Mouse (Mus musculus) spleen, adult 2 months (tissue): ENCODE measurements around the gene Creg2. TPM values are rescaled to one million over a fixed set of nuclear protein-coding genes. Genes with fewer than 3 reads are reported as not detected.
A peak's percentile ranks its signal among the peaks of the same experiment; 100 is the strongest.

ENCODE experiments used
- DNase-seq, 2 experiments: peaks; one replicate each; pipeline versions ENCODE4 v3.0.0 to v3.0.0-alpha.2; 2012 to 2021; ENCODE audit warnings: low spot score in 2 of 2, low read depth in 1 of 2
- H3K27ac ChIP-seq: fragments of 200-500 bp; 2 replicates; pipeline ENCODE4 v1.5.1; 2012; ENCODE audit warnings: low read length, inconsistent platforms; ENCODE audit not compliant: insufficient read depth
- H3K27me3 ChIP-seq: fragments of 200-500 bp; 2 replicates; pipeline ENCODE4 v1.6.1; 2012; ENCODE audit warnings: mild to moderate bottlenecking, moderate library complexity, low read length, inconsistent platforms; ENCODE audit not compliant: control insufficient read depth, insufficient read depth
- H3K36me3 ChIP-seq: fragments of 200-500 bp; 2 replicates; pipeline ENCODE4 v1.6.1; 2012; ENCODE audit warnings: mild to moderate bottlenecking, low read length, inconsistent platforms; ENCODE audit not compliant: control insufficient read depth, insufficient read depth
- H3K4me1 ChIP-seq: fragments of 200-500 bp; 2 replicates; pipeline ENCODE4 v1.6.1; 2011; ENCODE audit warnings: inconsistent platforms; ENCODE audit not compliant: control insufficient read depth, insufficient read depth, insufficient read length
- H3K4me3 ChIP-seq: fragments of 200-500 bp; 2 replicates; pipeline ENCODE4 v1.5.1; 2011; ENCODE audit warnings: mild to moderate bottlenecking, inconsistent platforms; ENCODE audit not compliant: insufficient read depth, insufficient read length; ENCODE audit errors: extremely low read depth
- CTCF ChIP-seq: fragments of 200-500 bp; IDR thresholded peaks from 2 replicates; pipeline ENCODE4 v1.5.1; 2011; ENCODE audit warnings: mild to moderate bottlenecking, inconsistent platforms; ENCODE audit not compliant: insufficient read depth, insufficient read length, insufficient replicate concordance; ENCODE audit errors: extremely low read depth
- POLR2A ChIP-seq: fragments of 200-500 bp; IDR thresholded peaks from 2 replicates; pipeline ENCODE4 v1.6.1; 2011; ENCODE audit warnings: low read depth, low read length, inconsistent platforms
- WGBS: fragments of 180-500 bp; shearing (Covaris S2); methylation state at CpG from one replicate; pipeline ENCODE4 v1.1.7; 2018; 5-methylcytosine and 5-hydroxymethylcytosine counted together
- polyA plus RNA-seq: library from polyadenylated mRNA; depleted of rRNA; stranded (reverse); fragments of >200 nt; gene quantifications from 2 replicates; pipeline ENCODE4 v1.2.3, GENCODE M21; 2012

Creg2 gene
- polyA plus RNA-seq, 1 experiment = 0.05 TPM

GRCm38 (mm10) chr1:39653028-39653427 lies 1.8 kb upstream of the Creg2 start:
- no peak for DNase-seq
- peaks cover 12% of the 10 kb centered on the region for H3K27me3 ChIP-seq
- H3K4me1 ChIP-seq = peaks cover 9% of the 10 kb centered on the region
- no peak overlapping the region for H3K4me3 ChIP-seq
- no peaks in the 10 kb centered on the region for H3K36me3 ChIP-seq
- no peak overlapping the region for H3K27ac ChIP-seq
- TF ChIP-seq POLR2A = no peak
- no peak for TF ChIP-seq CTCF
- 82% methylated on average over 4 of the region's 4 CpGs for WGBS

GRCm38 (mm10) chr1:39650435-39651240 lies 636 bp downstream of the Creg2 start:
- H3K27me3 ChIP-seq = peaks cover 12% of the 10 kb centered on the region
- H3K4me1 ChIP-seq = peaks cover 9% of the 10 kb centered on the region
- 2% methylated on average over 73 of the region's 73 CpGs for WGBS
- TF ChIP-seq POLR2A = no peak
- TF ChIP-seq CTCF = no peak
- no peak overlapping the region for H3K27ac ChIP-seq
- H3K4me3 ChIP-seq = peak overlapping the region; percentile 34; the same call in 1 of the 2 replicates
- DNase-seq = peak in 1 of 2 experiments; percentile 12
- H3K36me3 ChIP-seq = no peaks in the 10 kb centered on the region

GRCm38 (mm10) chr1:39649691-39650434 lies 1.4 kb downstream of the Creg2 start:
- peaks cover 12% of the 10 kb centered on the region for H3K27me3 ChIP-seq
- DNase-seq = no peak
- TF ChIP-seq CTCF (no peak), POLR2A (no peak)
- H3K27ac ChIP-seq = no peak overlapping the region
- H3K4me3 ChIP-seq = peak overlapping the region; percentile 34; the same call in 1 of the 2 replicates
- no peaks in the 10 kb centered on the region for H3K36me3 ChIP-seq
- peaks cover 9% of the 10 kb centered on the region for H3K4me1 ChIP-seq
- WGBS = 34% methylated on average over 17 of the region's 17 CpGs

- no peaks in the 10 kb centered on the region for H3K36me3 ChIP-seq
- TF ChIP-seq CTCF (no peak), POLR2A (no peak)
- H3K4me1 ChIP-seq = peaks cover 9% of the 10 kb centered on the region
- H3K27me3 ChIP-seq = peaks cover 12% of the 10 kb centered on the region
- DNase-seq = no peak
- WGBS = 87% methylated on average over 7 of the region's 7 CpGs
- no peak overlapping the region for H3K4me3 ChIP-seq
- H3K27ac ChIP-seq = no peak overlapping the region
Observed at GRCm38 (mm10) chr1:39648584-39648983, 2.7 kb downstream of the Creg2 start.

GRCm38 (mm10) chr1:39645905-39646759 lies 5.1 kb downstream of the Creg2 start:
- WGBS = 92% methylated on average over 8 of the region's 8 CpGs
- DNase-seq = no peak
- TF ChIP-seq CTCF = no peak
- TF ChIP-seq POLR2A = no peak

GRCm38 (mm10) chr1:39644333-39644732 lies 6.9 kb downstream of the Creg2 start:
- H3K4me1 ChIP-seq = no peaks in the 10 kb centered on the region
- no peaks in the 10 kb centered on the region for H3K36me3 ChIP-seq
- H3K27ac ChIP-seq = no peak overlapping the region
- WGBS = 71% methylated on average over 1 of the region's 1 CpGs
- no peak overlapping the region for H3K4me3 ChIP-seq
- H3K27me3 ChIP-seq = peaks cover 5% of the 10 kb centered on the region; the same call in 1 of the 2 replicates
- TF ChIP-seq CTCF (no peak), POLR2A (no peak)
- no peak for DNase-seq

More at GRCm38 (mm10) chr1:39645905-39646759, 5.1 kb downstream of the Creg2 start:
- Histone ChIP-seq H3K4me1 (peaks cover 9% of the 10 kb centered on the region), H3K4me3 (no peak overlapping the region), H3K36me3 (no peaks in the 10 kb centered on the region), H3K27me3 (peaks cover 9% of the 10 kb centered on the region), H3K27ac (no peak overlapping the region)
